Mouse (Mus musculus) midbrain, embryonic 15.5 days (tissue): ENCODE results near the gene Plekhm3. TPM values are rescaled to one million over a fixed set of nuclear protein-coding genes. Genes with fewer than 3 reads are reported as not detected.
A peak's percentile ranks its signal among the peaks of the same experiment; 100 is the strongest.

Experiments
- ATAC-seq: fragments of 200-750 bp; cut with Nextera tagmentation; replicated peaks from 2 replicates; pipeline ENCODE4 v1.8.0; 2017; ENCODE audit warnings: moderate TSS enrichment
- H3K27ac ChIP-seq: fragments of 300-500 bp; sonication (generic); 2 replicates; pipeline ENCODE4 v1.5.1; 2015; ENCODE audit warnings: mild to moderate bottlenecking, inconsistent platforms
- H3K27me3 ChIP-seq: fragments of 300-500 bp; sonication (generic); replicated peaks from 2 replicates; pipeline ENCODE4 v1.6.1; 2015; ENCODE audit warnings: inconsistent platforms
- H3K36me3 ChIP-seq: fragments of 300-500 bp; sonication (generic); replicated peaks from 2 replicates; pipeline ENCODE4 v1.6.1; 2015; ENCODE audit warnings: inconsistent platforms
- H3K4me1 ChIP-seq: fragments of 300-500 bp; sonication (generic); 2 replicates; pipeline ENCODE4 v1.6.1; 2015; ENCODE audit warnings: inconsistent platforms
- H3K4me2 ChIP-seq: fragments of 300-500 bp; sonication (generic); 2 replicates; pipeline ENCODE4 v1.6.1; 2015; ENCODE audit warnings: inconsistent platforms, mild to moderate bottlenecking, moderate library complexity
- H3K4me3 ChIP-seq: fragments of 300-500 bp; sonication (generic); 2 replicates; pipeline ENCODE4 v1.5.1; 2015; ENCODE audit warnings: mild to moderate bottlenecking, inconsistent platforms
- H3K9ac ChIP-seq: fragments of 300-500 bp; sonication (generic); 2 replicates; pipeline ENCODE4 v1.6.1; 2015; ENCODE audit warnings: mild to moderate bottlenecking, inconsistent platforms
- H3K9me3 ChIP-seq: fragments of 300-500 bp; sonication (generic); 2 replicates; pipeline ENCODE4 v1.6.1; 2016; ENCODE audit warnings: inconsistent platforms
- WGBS: fragments of 180-500 bp; shearing (Covaris S2); methylation state at CpG from one replicate; pipeline ENCODE4 v1.1.7; 2015; ENCODE audit warnings: mixed read lengths; 5-methylcytosine and 5-hydroxymethylcytosine counted together
- polyA plus RNA-seq: library from polyadenylated mRNA; unstranded; fragments of >200 nt; fragmentation: Nextera tagmentation; extraction: Ambion mirVana; gene quantifications from 2 replicates; pipeline ENCODE4 v1.2.1, GENCODE M21; 2015

Plekhm3 gene
- polyA plus RNA-seq, 1 experiment from 2014 or later = 12.5 TPM

DNA sequence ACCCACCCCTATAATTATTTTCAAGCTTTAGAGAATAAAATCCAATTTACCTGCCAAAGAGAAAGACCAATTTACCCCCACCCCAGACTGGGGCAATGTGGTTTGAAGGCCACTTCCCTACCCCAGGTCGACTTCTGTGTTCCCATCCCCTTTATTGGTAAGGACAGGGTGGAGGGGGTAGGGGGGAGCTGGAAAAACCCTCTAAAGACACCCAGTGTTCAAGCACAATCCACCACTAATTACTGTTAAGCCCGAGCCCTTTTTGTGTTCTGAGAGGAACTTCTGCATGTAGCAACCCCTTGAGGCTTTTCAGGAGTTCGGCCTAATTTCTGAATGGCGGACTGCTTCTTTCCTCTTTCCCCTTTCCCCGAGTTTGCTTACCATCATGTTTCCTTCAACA is 177.2 kb downstream of the Plekhm3 start:
- no peak for ATAC-seq
- Histone ChIP-seq H3K27ac (no peak overlapping the region), H3K27me3 (no peaks in the 10 kb centered on the region), H3K36me3 (no peaks in the 10 kb centered on the region), H3K9me3 (no peaks in the 10 kb centered on the region), H3K4me1 (0 out of 2 replicates have a peak, but pooled peaks cover 7% of the 10 kb centered on the region), H3K4me3 (no peak overlapping the region), H3K9ac (no peak overlapping the region), H3K4me2 (peak overlapping the region; percentile 23)
- WGBS = 12% methylated on average over 5 of the region's 5 CpGs

DNA sequence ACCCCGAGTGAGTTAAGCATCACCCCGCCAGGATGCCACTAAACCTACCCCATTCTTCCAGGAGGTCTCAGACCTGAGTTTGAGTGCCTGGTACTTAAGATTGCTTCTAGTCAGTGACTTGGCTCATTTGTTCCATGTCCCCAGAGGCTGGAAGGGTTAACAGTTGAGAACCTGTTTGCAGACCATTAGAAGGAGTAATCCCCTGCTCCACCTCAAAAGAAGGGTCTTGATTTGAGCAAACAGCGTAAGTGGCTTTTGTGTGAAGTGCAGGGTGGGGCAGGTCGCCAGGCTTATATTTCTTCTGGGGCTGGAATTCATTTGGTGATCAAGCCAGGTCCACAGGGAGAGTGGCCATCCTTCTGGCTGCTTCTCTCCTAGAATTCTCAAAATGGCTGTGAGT is 183.3 kb downstream of the Plekhm3 start:
- no peaks in the 10 kb centered on the region for H3K36me3 ChIP-seq
- no peak overlapping the region for H3K27ac ChIP-seq
- H3K9me3 ChIP-seq = no peaks in the 10 kb centered on the region
- H3K9ac ChIP-seq = no peak overlapping the region
- no peaks in the 10 kb centered on the region for H3K27me3 ChIP-seq
- no peaks in the 10 kb centered on the region for H3K4me1 ChIP-seq
- no peak overlapping the region for H3K4me2 ChIP-seq
- H3K4me3 ChIP-seq = no peak overlapping the region
- WGBS = 74% methylated on average over 4 of the region's 4 CpGs
- no peak for ATAC-seq

DNA sequence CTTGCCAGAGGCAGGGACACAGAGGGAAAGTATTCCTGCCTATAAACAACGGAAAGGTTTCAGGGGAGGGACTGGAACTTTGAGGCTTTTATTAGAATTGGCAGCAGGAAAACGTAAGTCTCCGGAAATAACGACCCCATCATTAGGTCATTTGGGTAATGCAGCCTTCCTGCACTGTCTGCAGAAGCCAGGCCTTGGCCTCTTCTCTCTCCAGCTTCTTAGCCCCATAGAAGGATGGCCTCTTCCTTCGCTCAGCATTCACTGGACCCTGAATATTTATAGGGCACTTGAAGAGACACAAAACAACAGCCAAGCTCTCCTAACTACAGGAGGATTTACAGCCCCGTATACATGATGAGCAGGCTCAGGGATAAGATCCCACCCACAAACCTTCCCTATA is 186.5 kb downstream of the Plekhm3 start:
- Histone ChIP-seq H3K27ac (no peak overlapping the region), H3K36me3 (no peaks in the 10 kb centered on the region), H3K9me3 (no peaks in the 10 kb centered on the region), H3K27me3 (no peaks in the 10 kb centered on the region), H3K4me2 (no peak overlapping the region), H3K4me3 (no peak overlapping the region), H3K9ac (no peak overlapping the region), H3K4me1 (no peaks in the 10 kb centered on the region)
- ATAC-seq = no peak
- WGBS = 59% methylated on average over 6 of the region's 6 CpGs

DNA sequence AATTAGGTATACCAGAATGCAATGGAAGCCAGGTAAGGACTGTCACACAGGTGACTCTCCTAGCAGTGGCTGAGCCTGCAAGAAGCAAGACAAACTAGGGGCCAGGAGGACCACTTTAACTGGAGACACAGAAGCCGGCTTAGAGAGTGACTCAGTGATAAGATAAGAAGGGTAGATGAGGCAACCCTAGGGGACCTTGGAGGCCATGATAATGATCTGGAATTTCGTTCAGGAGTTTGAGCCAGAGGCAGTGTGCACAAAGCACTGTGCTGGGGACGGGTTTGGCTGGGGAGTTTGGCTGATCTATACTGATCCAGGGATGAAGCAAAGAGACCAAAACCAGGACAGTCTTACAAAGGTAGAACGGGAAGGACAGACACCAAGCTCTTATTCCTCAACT is 195.0 kb downstream of the Plekhm3 start:
- 77% methylated on average over 4 of the region's 4 CpGs for WGBS
- Histone ChIP-seq H3K36me3 (no peaks in the 10 kb centered on the region), H3K27me3 (no peaks in the 10 kb centered on the region), H3K9me3 (no peaks in the 10 kb centered on the region), H3K4me2 (no peak overlapping the region), H3K4me1 (no peaks in the 10 kb centered on the region), H3K4me3 (no peak overlapping the region), H3K27ac (no peak overlapping the region), H3K9ac (no peak overlapping the region)
- no peak for ATAC-seq

DNA sequence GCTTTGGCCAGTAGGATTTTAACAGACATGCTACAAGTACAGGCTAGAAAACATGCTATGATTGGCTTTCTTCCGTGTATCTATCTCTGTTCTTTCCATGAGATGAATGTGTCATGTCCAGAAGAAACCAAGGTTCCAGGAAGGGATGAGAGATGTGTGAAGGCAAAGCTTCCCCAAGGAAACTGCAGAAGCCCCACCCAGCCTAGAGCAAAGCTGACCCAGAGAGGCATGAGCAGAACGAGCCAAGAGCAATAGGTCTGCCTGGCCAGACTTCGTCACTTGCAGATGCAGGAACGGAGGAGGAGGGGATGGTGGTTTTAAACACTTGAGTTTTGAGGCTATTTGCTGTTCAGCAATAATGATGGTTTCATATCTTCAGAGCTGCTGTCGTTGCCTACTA is 198.9 kb downstream of the Plekhm3 start:
- no peak overlapping the region for H3K27ac ChIP-seq
- 87% methylated on average over 5 of the region's 5 CpGs for WGBS
- no peaks in the 10 kb centered on the region for H3K36me3 ChIP-seq
- H3K9me3 ChIP-seq = no peaks in the 10 kb centered on the region
- no peak overlapping the region for H3K4me3 ChIP-seq
- ATAC-seq = no peak
- no peaks in the 10 kb centered on the region for H3K27me3 ChIP-seq
- H3K4me1 ChIP-seq = no peaks in the 10 kb centered on the region
- no peak overlapping the region for H3K9ac ChIP-seq
- H3K4me2 ChIP-seq = no peak overlapping the region

DNA sequence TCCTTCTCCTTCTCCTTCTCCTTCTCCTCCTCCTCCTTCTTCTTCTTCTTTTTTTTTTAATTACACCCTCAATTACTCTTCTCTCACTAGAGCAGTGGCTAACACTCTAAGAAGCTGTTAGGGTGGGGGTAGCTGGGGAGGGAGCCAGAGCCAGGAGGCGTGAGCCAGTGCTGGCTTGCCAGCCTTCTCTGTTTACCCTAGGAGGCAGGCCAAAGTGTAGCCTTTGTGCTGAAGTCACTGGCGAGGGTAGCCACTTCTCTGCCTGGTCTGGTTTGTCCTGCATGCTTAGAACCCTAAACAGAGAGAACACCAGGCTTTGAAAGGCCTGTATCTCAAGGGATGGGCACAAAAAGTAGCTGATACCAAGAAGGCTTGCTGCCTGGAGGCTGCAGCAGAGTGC is 199.4 kb downstream of the Plekhm3 start:
- WGBS = 21% methylated on average over 2 of the region's 2 CpGs
- H3K9ac ChIP-seq = no peak overlapping the region
- no peak overlapping the region for H3K4me2 ChIP-seq
- H3K9me3 ChIP-seq = no peaks in the 10 kb centered on the region
- H3K4me1 ChIP-seq = no peaks in the 10 kb centered on the region
- H3K27ac ChIP-seq = no peak overlapping the region
- ATAC-seq = no peak
- H3K27me3 ChIP-seq = no peaks in the 10 kb centered on the region
- no peak overlapping the region for H3K4me3 ChIP-seq
- H3K36me3 ChIP-seq = no peaks in the 10 kb centered on the region

DNA sequence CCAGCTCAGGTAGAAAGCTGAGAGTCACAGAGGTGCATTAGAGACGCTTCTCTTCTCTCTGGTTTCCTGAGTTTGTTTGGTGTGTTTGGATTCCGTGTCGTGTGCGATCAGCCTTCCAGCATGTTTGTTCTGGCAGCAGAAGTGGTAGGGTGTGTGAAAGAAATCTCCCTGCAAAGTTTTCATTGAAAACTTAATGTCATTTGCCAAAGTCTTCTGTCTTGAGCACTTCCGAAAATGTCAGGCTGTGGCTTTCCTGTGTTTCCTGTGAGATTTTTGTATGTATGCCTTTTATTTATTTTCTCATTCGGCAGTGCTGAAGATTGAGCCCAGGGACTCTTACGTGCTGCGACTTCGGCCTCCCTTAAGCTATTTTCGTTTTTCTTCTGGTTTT is 200.0 kb downstream of the Plekhm3 start:
- no peak overlapping the region for H3K4me3 ChIP-seq
- WGBS = 79% methylated on average over 10 of the region's 10 CpGs

DNA sequence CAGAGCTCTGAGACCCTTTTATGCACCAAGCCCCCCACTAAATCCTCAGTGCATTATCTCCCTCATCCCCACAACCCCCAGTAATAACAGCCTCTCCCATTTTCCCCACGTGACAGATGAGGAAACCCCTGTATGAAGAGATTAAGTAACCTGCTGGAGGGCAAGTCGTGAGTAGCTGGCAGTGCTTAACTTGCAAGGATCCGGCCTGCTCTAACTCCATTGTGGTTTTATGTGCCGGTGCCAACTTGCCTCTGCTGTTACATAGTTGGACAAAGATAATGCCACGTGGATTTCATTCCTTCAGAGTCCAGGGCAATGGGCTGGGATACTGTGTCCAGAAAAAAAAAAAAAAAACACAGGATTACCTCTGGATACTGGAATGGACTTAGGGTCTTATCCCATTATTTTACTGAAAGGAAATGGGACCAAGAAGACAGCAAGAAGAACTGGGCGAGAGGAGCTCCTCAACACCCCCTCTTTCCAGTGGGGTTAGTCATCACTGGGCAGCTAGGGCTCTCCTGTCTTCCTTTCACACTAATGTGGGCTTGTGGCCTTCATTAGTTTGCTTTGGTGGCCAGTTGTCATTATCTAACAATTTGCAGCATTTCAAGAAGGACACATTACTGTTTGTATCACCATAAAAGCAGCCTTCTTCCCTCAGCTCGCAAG is 200.5 kb downstream of the Plekhm3 start:
- Histone ChIP-seq H3K27ac (no peak overlapping the region), H3K4me2 (no peak overlapping the region), H3K4me1 (no peaks in the 10 kb centered on the region), H3K9ac (no peak overlapping the region), H3K4me3 (no peak overlapping the region), H3K36me3 (no peaks in the 10 kb centered on the region), H3K9me3 (no peaks in the 10 kb centered on the region), H3K27me3 (no peaks in the 10 kb centered on the region)
- WGBS = 61% methylated on average over 7 of the region's 7 CpGs
- ATAC-seq = no peak

More for the DNA sequence above, 200.0 kb downstream of the Plekhm3 start:
- Histone ChIP-seq H3K9me3 (no peaks in the 10 kb centered on the region), H3K4me2 (no peak overlapping the region), H3K4me1 (no peaks in the 10 kb centered on the region), H3K27ac (no peak overlapping the region), H3K36me3 (no peaks in the 10 kb centered on the region), H3K9ac (no peak overlapping the region), H3K27me3 (no peaks in the 10 kb centered on the region)
- no peak for ATAC-seq

DNA sequence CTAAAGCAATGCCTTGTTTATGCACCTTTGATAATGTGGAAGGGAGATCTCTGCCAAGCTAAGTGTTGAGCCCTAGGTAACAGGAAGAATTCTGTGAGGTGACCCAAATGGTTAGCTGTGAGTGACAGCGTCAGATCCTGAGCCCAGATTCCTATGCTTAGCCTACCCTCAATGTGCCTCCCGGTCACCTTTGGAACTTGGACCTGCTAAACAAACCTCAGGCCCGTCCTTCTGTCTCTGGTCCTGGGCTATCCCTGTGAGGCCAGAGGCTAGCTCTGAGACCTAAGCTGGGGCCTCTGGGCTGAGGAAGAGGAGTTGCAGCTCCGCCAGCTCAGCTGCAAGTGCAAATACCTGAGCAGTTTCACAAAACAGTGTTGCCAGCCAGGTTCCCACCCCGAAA is 202.0 kb downstream of the Plekhm3 start:
- Histone ChIP-seq H3K9ac (no peak overlapping the region), H3K36me3 (no peaks in the 10 kb centered on the region), H3K27ac (no peak overlapping the region), H3K4me3 (no peak overlapping the region), H3K4me1 (no peaks in the 10 kb centered on the region), H3K27me3 (no peaks in the 10 kb centered on the region), H3K9me3 (no peaks in the 10 kb centered on the region), H3K4me2 (no peak overlapping the region)
- ATAC-seq = no peak
- 91% methylated on average over 5 of the region's 5 CpGs for WGBS

DNA sequence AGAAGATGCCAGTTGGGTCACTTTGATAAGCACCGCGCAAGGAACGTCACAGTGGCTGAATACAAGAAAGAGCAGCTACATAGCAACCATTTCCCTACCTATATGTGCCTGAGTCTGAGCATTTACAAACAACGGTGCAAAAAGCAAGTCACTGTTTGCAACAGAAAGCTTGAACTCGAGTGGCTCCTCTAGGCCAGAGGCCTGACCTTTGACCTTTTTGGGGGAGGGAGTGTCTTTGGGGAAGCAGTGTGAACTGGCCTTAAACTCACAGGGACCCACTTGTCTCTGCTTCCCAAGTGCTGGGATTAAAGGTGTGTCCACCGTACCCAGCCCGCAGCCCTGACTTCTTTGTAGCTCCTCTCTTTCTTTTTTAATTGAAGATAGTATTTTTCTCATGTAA is 203.0 kb downstream of the Plekhm3 start:
- ATAC-seq = no peak
- Histone ChIP-seq H3K4me3 (no peak overlapping the region), H3K27me3 (no peaks in the 10 kb centered on the region), H3K4me1 (no peaks in the 10 kb centered on the region), H3K9ac (no peak overlapping the region), H3K27ac (no peak overlapping the region), H3K36me3 (no peaks in the 10 kb centered on the region), H3K4me2 (no peak overlapping the region), H3K9me3 (no peaks in the 10 kb centered on the region)
- WGBS = 71% methylated on average over 7 of the region's 7 CpGs

DNA sequence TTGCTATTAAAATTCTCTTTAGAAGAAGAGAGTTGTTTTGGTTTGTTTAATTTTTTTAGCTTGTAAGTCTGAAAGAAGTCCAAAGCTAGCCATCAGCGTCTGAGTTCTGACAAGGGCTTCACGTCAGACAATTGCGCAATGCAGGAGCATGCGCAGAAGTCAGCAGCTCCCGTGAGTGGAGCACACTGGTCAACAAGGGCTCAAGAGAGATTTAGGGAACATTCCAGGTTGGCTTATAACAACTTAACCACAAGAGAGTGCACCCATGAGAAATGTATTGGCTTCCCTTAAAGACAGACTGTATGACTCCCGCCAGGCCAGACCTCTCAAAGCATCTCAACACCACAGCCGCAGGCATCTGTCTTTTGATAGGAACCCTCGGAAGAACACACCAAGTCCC is 203.5 kb downstream of the Plekhm3 start:
- no peak overlapping the region for H3K4me2 ChIP-seq
- WGBS = 88% methylated on average over 8 of the region's 8 CpGs

DNA sequence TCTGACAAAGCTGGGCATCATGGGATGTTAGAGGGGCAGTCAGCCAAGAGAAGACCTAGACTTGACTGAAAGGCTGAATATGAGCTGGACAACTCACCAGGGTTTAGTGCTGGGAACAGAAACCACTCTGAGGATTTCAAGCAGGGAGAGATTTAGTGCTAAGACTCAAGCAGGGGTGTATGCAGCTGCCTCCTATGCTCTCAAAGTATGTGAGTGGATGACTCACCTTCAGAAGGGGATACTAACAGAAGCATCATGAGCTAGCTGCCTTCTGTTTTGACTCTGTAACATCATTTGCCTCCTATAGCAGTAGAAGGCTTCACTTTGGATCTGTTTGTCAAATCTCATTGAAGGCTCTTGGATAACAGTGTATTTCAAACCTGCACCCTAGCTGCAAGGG is 212.0 kb downstream of the Plekhm3 start:
- no peak overlapping the region for H3K4me3 ChIP-seq
- H3K27me3 ChIP-seq = peaks cover 3% of the 10 kb centered on the region; the same call in 1 of the 2 replicates
- H3K4me1 ChIP-seq = no peaks in the 10 kb centered on the region
- H3K4me2 ChIP-seq = no peak overlapping the region
- no peak for ATAC-seq
- no peaks in the 10 kb centered on the region for H3K36me3 ChIP-seq
- H3K9me3 ChIP-seq = no peaks in the 10 kb centered on the region
- H3K9ac ChIP-seq = no peak overlapping the region
- no peak overlapping the region for H3K27ac ChIP-seq

More for the DNA sequence above, 203.5 kb downstream of the Plekhm3 start:
- no peak overlapping the region for H3K9ac ChIP-seq
- H3K9me3 ChIP-seq = no peaks in the 10 kb centered on the region
- no peaks in the 10 kb centered on the region for H3K4me1 ChIP-seq
- H3K27ac ChIP-seq = no peak overlapping the region
- no peaks in the 10 kb centered on the region for H3K36me3 ChIP-seq
- no peak for ATAC-seq
- H3K4me3 ChIP-seq = no peak overlapping the region
- no peaks in the 10 kb centered on the region for H3K27me3 ChIP-seq

DNA sequence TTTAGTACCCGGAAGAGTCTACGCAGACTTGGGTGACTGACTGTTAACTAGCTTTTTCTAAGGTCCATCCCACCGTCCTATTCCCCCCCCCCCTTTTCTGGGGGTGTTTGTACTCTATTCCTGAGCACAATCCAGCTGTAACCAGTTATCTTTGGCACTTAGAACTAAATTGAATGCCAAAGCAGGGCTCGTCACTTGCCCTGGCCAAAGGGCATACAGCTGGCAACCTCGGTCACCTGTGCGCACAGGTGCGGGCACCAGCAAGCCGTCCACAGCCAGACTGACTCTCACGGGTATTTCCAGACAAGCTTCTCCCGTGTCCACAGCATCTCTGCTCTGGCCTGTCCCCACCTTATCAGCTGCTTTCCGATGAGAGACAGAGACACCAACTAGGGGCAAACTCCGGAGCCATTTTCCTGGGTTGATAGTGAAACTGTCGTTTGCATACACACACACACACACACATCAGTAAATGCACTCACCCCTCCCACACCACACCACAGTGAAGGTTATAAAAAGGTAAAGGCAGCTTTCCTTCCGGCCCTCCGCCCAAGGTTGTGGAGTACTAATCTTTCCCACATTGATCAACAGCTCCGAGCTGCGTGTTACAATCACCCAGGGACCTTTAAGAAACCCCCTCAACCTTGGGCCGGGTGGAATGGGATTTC is 213.7 kb downstream of the Plekhm3 start:
- WGBS = 90% methylated on average over 18 of the region's 18 CpGs

More for the DNA sequence above, 213.7 kb downstream of the Plekhm3 start:
- H3K4me2 ChIP-seq = no peak overlapping the region
- H3K36me3 ChIP-seq = no peaks in the 10 kb centered on the region
- no peak overlapping the region for H3K4me3 ChIP-seq
- ATAC-seq = no peak
- H3K4me1 ChIP-seq = peaks cover 11% of the 10 kb centered on the region
- H3K9me3 ChIP-seq = no peaks in the 10 kb centered on the region
- H3K27ac ChIP-seq = no peak overlapping the region
- no peak overlapping the region for H3K9ac ChIP-seq
- peaks cover 15% of the 10 kb centered on the region for H3K27me3 ChIP-seq
